Mouse (Mus musculus): ENCODE data around the gene Prss40. TPM values are rescaled to one million over a fixed set of nuclear protein-coding genes. Genes with fewer than 3 reads are reported as not detected.

The Prss40 gene
- polyA plus RNA-seq, 1 experiment, result not detected

- no peaks in the 10 kb centered on the region for H3K27me3 ChIP-seq (ENCODE audit: control insufficient read depth, insufficient read depth, low read length)
- under 1% methylated on average over 7 of the region's 7 CpGs for WGBS
- H3K36me3 ChIP-seq (ENCODE audit: control insufficient read depth, insufficient read depth, low read length), result no peaks in the 10 kb centered on the region
- peak; percentile 49 for DNase-seq
- peaks cover 9% of the 10 kb centered on the region for H3K4me1 ChIP-seq (replicated peaks; ENCODE audit: control insufficient read depth, insufficient read depth, low read length)
- TF ChIP-seq POLR2A (IDR thresholded peaks at IDR 0.05; ENCODE audit: control insufficient read depth, extremely low read depth, insufficient read depth, low read length, poor library complexity), result no peak
- no peak for TF ChIP-seq CTCF (IDR thresholded peaks at IDR 0.05; ENCODE audit: borderline replicate concordance, control insufficient read depth, extremely low read depth, insufficient read depth, low read length, poor library complexity)
- H3K27ac ChIP-seq (ENCODE audit: control insufficient read depth, insufficient read depth, low read length), result no peak overlapping the region
- H3K4me3 ChIP-seq (ENCODE audit: control insufficient read depth, insufficient read depth, low read length), result no peak overlapping the region
These were observed 50.2 kb downstream of the Prss40 start for GRCm38 (mm10) chr1:34510575-34510981.

GRCm38 (mm10) chr1:34507986-34508385 is 52.8 kb downstream of the Prss40 start:
- Histone ChIP-seq H3K27ac (ENCODE audit: control insufficient read depth, insufficient read depth, low read length) (no peak overlapping the region), H3K4me3 (ENCODE audit: control insufficient read depth, insufficient read depth, low read length) (no peak overlapping the region), H3K4me1 (replicated peaks; ENCODE audit: control insufficient read depth, insufficient read depth, low read length) (peaks cover 9% of the 10 kb centered on the region), H3K27me3 (ENCODE audit: control insufficient read depth, insufficient read depth, low read length) (no peaks in the 10 kb centered on the region), H3K36me3 (ENCODE audit: control insufficient read depth, insufficient read depth, low read length) (no peaks in the 10 kb centered on the region)
- no peak for DNase-seq
- TF ChIP-seq POLR2A (IDR thresholded peaks at IDR 0.05; ENCODE audit: control insufficient read depth, extremely low read depth, insufficient read depth, low read length, poor library complexity), result no peak
- TF ChIP-seq CTCF (IDR thresholded peaks at IDR 0.05; ENCODE audit: borderline replicate concordance, control insufficient read depth, extremely low read depth, insufficient read depth, low read length, poor library complexity), result no peak
- 95% methylated on average over 3 of the region's 3 CpGs for WGBS

GRCm38 (mm10) chr1:34505970-34506551 is 54.7 kb downstream of the Prss40 start:
- 35% methylated on average over 4 of the region's 4 CpGs for WGBS
- DNase-seq, result no peak
- Histone ChIP-seq H3K27ac (ENCODE audit: control insufficient read depth, insufficient read depth, low read length) (no peak overlapping the region), H3K4me1 (replicated peaks; ENCODE audit: control insufficient read depth, insufficient read depth, low read length) (peaks cover 9% of the 10 kb centered on the region), H3K27me3 (ENCODE audit: control insufficient read depth, insufficient read depth, low read length) (no peaks in the 10 kb centered on the region), H3K4me3 (ENCODE audit: control insufficient read depth, insufficient read depth, low read length) (no peak overlapping the region), H3K36me3 (ENCODE audit: control insufficient read depth, insufficient read depth, low read length) (no peaks in the 10 kb centered on the region)
- TF ChIP-seq POLR2A (IDR thresholded peaks at IDR 0.05; ENCODE audit: control insufficient read depth, extremely low read depth, insufficient read depth, low read length, poor library complexity), result no peak
- no peak for TF ChIP-seq CTCF (IDR thresholded peaks at IDR 0.05; ENCODE audit: borderline replicate concordance, control insufficient read depth, extremely low read depth, insufficient read depth, low read length, poor library complexity)

- no peak for TF ChIP-seq CTCF (IDR thresholded peaks at IDR 0.05; ENCODE audit: borderline replicate concordance, control insufficient read depth, extremely low read depth, insufficient read depth, low read length, poor library complexity)
- no peak for TF ChIP-seq POLR2A (IDR thresholded peaks at IDR 0.05; ENCODE audit: control insufficient read depth, extremely low read depth, insufficient read depth, low read length, poor library complexity)
- no peak overlapping the region for H3K4me3 ChIP-seq (ENCODE audit: control insufficient read depth, insufficient read depth, low read length)
- H3K4me1 ChIP-seq (replicated peaks; ENCODE audit: control insufficient read depth, insufficient read depth, low read length), result peaks cover 3% of the 10 kb centered on the region; the same call in 1 of the 2 replicates
- no peaks in the 10 kb centered on the region for H3K27me3 ChIP-seq (ENCODE audit: control insufficient read depth, insufficient read depth, low read length)
- H3K36me3 ChIP-seq (ENCODE audit: control insufficient read depth, insufficient read depth, low read length), result no peaks in the 10 kb centered on the region
- 75% methylated on average over 7 of the region's 7 CpGs for WGBS
- DNase-seq, result no peak
- no peak overlapping the region for H3K27ac ChIP-seq (ENCODE audit: control insufficient read depth, insufficient read depth, low read length)
These were observed 55.4 kb downstream of the Prss40 start for GRCm38 (mm10) chr1:34505307-34505706.

GRCm38 (mm10) chr1:34502991-34503390 is 57.8 kb downstream of the Prss40 start:
- Histone ChIP-seq H3K27me3 (ENCODE audit: control insufficient read depth, insufficient read depth, low read length) (no peaks in the 10 kb centered on the region), H3K36me3 (ENCODE audit: control insufficient read depth, insufficient read depth, low read length) (no peaks in the 10 kb centered on the region), H3K27ac (ENCODE audit: control insufficient read depth, insufficient read depth, low read length) (no peak overlapping the region), H3K4me1 (replicated peaks; ENCODE audit: control insufficient read depth, insufficient read depth, low read length) (no peaks in the 10 kb centered on the region), H3K4me3 (ENCODE audit: control insufficient read depth, insufficient read depth, low read length) (no peak overlapping the region)
- WGBS, result 96% methylated on average over 3 of the region's 3 CpGs
- no peak for TF ChIP-seq POLR2A (IDR thresholded peaks at IDR 0.05; ENCODE audit: control insufficient read depth, extremely low read depth, insufficient read depth, low read length, poor library complexity)
- no peak for TF ChIP-seq CTCF (IDR thresholded peaks at IDR 0.05; ENCODE audit: borderline replicate concordance, control insufficient read depth, extremely low read depth, insufficient read depth, low read length, poor library complexity)
- no peak for DNase-seq

Other genes starting within 250 kb of the Prss40 start
- 29.6 and 35.1 TPM in 2 replicates for gene Ccdc115, start 121.3 kb downstream of the Prss40 start, polyA plus RNA-seq (2012; rRNA removed)
- gene Imp4, start 121.1 kb downstream of the Prss40 start, polyA plus RNA-seq (2012; rRNA removed), result 74.7 and 76.7 TPM in 2 replicates
- gene Ptpn18, start 101.2 kb downstream of the Prss40 start, polyA plus RNA-seq (2012; rRNA removed), result 705 and 801 TPM in 2 replicates
- 0.10 and 0.35 TPM in 2 replicates for gene Prss39, start 62.5 kb downstream of the Prss40 start, polyA plus RNA-seq (2012; rRNA removed)
- gene Cfc1, start 25.3 kb downstream of the Prss40 start, polyA plus RNA-seq (2012; rRNA removed), result 0.20 TPM in 1 of 2 replicates, not detected in the other
- gene Amer3, start 18.7 kb upstream of the Prss40 start, polyA plus RNA-seq (2012; rRNA removed), result not detected in 2 replicates